Mouse (Mus musculus) intestine, embryonic 16.5 days (tissue): ENCODE results near the gene Aldh3b3. TPM values are rescaled to one million over a fixed set of nuclear protein-coding genes. Genes with fewer than 3 reads are reported as not detected.

Experiments used
- ATAC-seq: fragments of 200-750 bp; cut with Nextera tagmentation; 2 replicates; pipeline ENCODE4 v1.8.0; 2017; ENCODE audit warnings: moderate TSS enrichment, moderate library complexity
- H3K27ac ChIP-seq: fragments of 300-500 bp; sonication (generic); 2 replicates; pipeline ENCODE4 v1.5.1; 2014; ENCODE audit warnings: mild to moderate bottlenecking, low read length
- H3K27me3 ChIP-seq: fragments of 300-500 bp; sonication (generic); replicated peaks from 2 replicates; pipeline ENCODE4 v1.6.1; 2014; ENCODE audit warnings: low read length, control low read depth, mixed read lengths; ENCODE audit not compliant: control insufficient read depth, insufficient read depth
- H3K36me3 ChIP-seq: fragments of 300-500 bp; sonication (generic); 2 replicates; pipeline ENCODE4 v1.6.1; 2014; ENCODE audit warnings: low read length, control low read depth; ENCODE audit not compliant: control insufficient read depth, insufficient read depth
- H3K4me1 ChIP-seq: fragments of 300-500 bp; sonication (generic); 2 replicates; pipeline ENCODE4 v1.6.1; 2014; ENCODE audit warnings: low read length, control low read depth, mixed read lengths; ENCODE audit not compliant: control insufficient read depth, insufficient read depth
- H3K4me2 ChIP-seq: fragments of 300-500 bp; sonication (generic); 2 replicates; pipeline ENCODE4 v1.6.1; 2014; ENCODE audit warnings: low read depth, low read length, control low read depth
- H3K4me3 ChIP-seq: fragments of 300-500 bp; sonication (generic); 2 replicates; pipeline ENCODE4 v1.5.1; 2014; ENCODE audit warnings: mild to moderate bottlenecking, low read length
- H3K9ac ChIP-seq: fragments of 300-500 bp; sonication (generic); 2 replicates; pipeline ENCODE4 v1.6.1; 2014; ENCODE audit warnings: low read depth, low read length
- H3K9me3 ChIP-seq: fragments of 300-500 bp; sonication (generic); 2 replicates; pipeline ENCODE4 v1.6.1; 2016; ENCODE audit warnings: low read length, control low read depth; ENCODE audit not compliant: control insufficient read depth
- WGBS: fragments of 180-500 bp; shearing (Covaris S2); extraction: QIAGEN DNeasy Blood & Tissue Kit; methylation state at CpG from one replicate; pipeline ENCODE4 v1.1.7; 2014; 5-methylcytosine and 5-hydroxymethylcytosine counted together
- polyA plus RNA-seq: library from polyadenylated mRNA; unstranded; fragments of >200 nt; fragmentation: Nextera tagmentation; extraction: Ambion mirVana; gene quantifications from 2 replicates; pipeline ENCODE4 v1.2.1, GENCODE M21; 2015

The Aldh3b3 gene
- polyA plus RNA-seq, 1 experiment from 2014 or later: not detected

- H3K9ac ChIP-seq: no peak overlapping the region
- no peaks in the 10 kb centered on the region for H3K9me3 ChIP-seq
- H3K27ac ChIP-seq: peak overlapping the region; percentile 1
- H3K27me3 ChIP-seq: no peaks in the 10 kb centered on the region
- H3K4me3 ChIP-seq: no peak overlapping the region
- H3K4me1 ChIP-seq: peaks cover 9% of the 10 kb centered on the region
- no peak overlapping the region for H3K4me2 ChIP-seq
- 75% methylated on average over 8 of the region's 8 CpGs for WGBS
- no peak for ATAC-seq
- H3K36me3 ChIP-seq: no peaks in the 10 kb centered on the region
These were observed 34.3 kb upstream of the Aldh3b3 start for GRCm38 (mm10) chr19:3924190-3924589.

GRCm38 (mm10) chr19:3924868-3925267, 33.6 kb upstream of the Aldh3b3 start:
- H3K4me1 ChIP-seq: peaks cover 16% of the 10 kb centered on the region
- H3K4me2 ChIP-seq: no peak overlapping the region
- H3K36me3 ChIP-seq: no peaks in the 10 kb centered on the region
- H3K9me3 ChIP-seq: no peaks in the 10 kb centered on the region
- no peak for ATAC-seq
- WGBS: 86% methylated on average over 7 of the region's 7 CpGs
- H3K27me3 ChIP-seq: no peaks in the 10 kb centered on the region
- H3K9ac ChIP-seq: no peak overlapping the region
- H3K27ac ChIP-seq: no peak overlapping the region
- no peak overlapping the region for H3K4me3 ChIP-seq

GRCm38 (mm10) chr19:3925859-3926258, 32.6 kb upstream of the Aldh3b3 start:
- ATAC-seq: no peak
- 84% methylated on average over 6 of the region's 6 CpGs for WGBS
- H3K4me2 ChIP-seq: no peak overlapping the region
- H3K27ac ChIP-seq: no peak overlapping the region
- no peaks in the 10 kb centered on the region for H3K9me3 ChIP-seq
- no peak overlapping the region for H3K9ac ChIP-seq
- no peaks in the 10 kb centered on the region for H3K36me3 ChIP-seq
- H3K4me3 ChIP-seq: no peak overlapping the region
- H3K27me3 ChIP-seq: no peaks in the 10 kb centered on the region
- H3K4me1 ChIP-seq: peaks cover 26% of the 10 kb centered on the region

- H3K4me3 ChIP-seq: no peak overlapping the region
- ATAC-seq: no peak
- peaks cover 26% of the 10 kb centered on the region for H3K4me1 ChIP-seq
- H3K27ac ChIP-seq: no peak overlapping the region
- H3K27me3 ChIP-seq: no peaks in the 10 kb centered on the region
- no peaks in the 10 kb centered on the region for H3K36me3 ChIP-seq
- no peak overlapping the region for H3K9ac ChIP-seq
- WGBS: 70% methylated on average over 3 of the region's 3 CpGs
- H3K4me2 ChIP-seq: no peak overlapping the region
- no peaks in the 10 kb centered on the region for H3K9me3 ChIP-seq
These were observed 32.2 kb upstream of the Aldh3b3 start for GRCm38 (mm10) chr19:3926279-3926678.

GRCm38 (mm10) chr19:3926685-3927084, 31.8 kb upstream of the Aldh3b3 start:
- no peak overlapping the region for H3K4me2 ChIP-seq
- H3K4me1 ChIP-seq: peaks cover 26% of the 10 kb centered on the region
- no peaks in the 10 kb centered on the region for H3K27me3 ChIP-seq
- WGBS: 75% methylated on average over 6 of the region's 6 CpGs
- H3K36me3 ChIP-seq: no peaks in the 10 kb centered on the region
- no peak overlapping the region for H3K9ac ChIP-seq
- H3K9me3 ChIP-seq: no peaks in the 10 kb centered on the region
- ATAC-seq: no peak
- H3K27ac ChIP-seq: no peak overlapping the region
- no peak overlapping the region for H3K4me3 ChIP-seq

- Histone ChIP-seq H3K4me2 (no peak overlapping the region), H3K9me3 (no peaks in the 10 kb centered on the region), H3K36me3 (no peaks in the 10 kb centered on the region), H3K9ac (no peak overlapping the region), H3K4me1 (peaks cover 20% of the 10 kb centered on the region), H3K27me3 (no peaks in the 10 kb centered on the region), H3K27ac (no peak overlapping the region), H3K4me3 (no peak overlapping the region)
- no peak for ATAC-seq
- whole genome bisulfite sequencing: 93% methylated on average over 4 of the region's 4 CpGs
These were observed 30.5 kb upstream of the Aldh3b3 start for GRCm38 (mm10) chr19:3927989-3928388.

GRCm38 (mm10) chr19:3928779-3929178, 29.7 kb upstream of the Aldh3b3 start:
- H3K9me3 ChIP-seq: no peaks in the 10 kb centered on the region
- no peaks in the 10 kb centered on the region for H3K27me3 ChIP-seq
- no peak overlapping the region for H3K4me3 ChIP-seq
- no peak for ATAC-seq
- no peak overlapping the region for H3K4me2 ChIP-seq
- H3K4me1 ChIP-seq: peaks cover 20% of the 10 kb centered on the region
- H3K9ac ChIP-seq: no peak overlapping the region
- H3K27ac ChIP-seq: peak overlapping the region; percentile 75
- no peaks in the 10 kb centered on the region for H3K36me3 ChIP-seq
- WGBS: 76% methylated on average over 4 of the region's 4 CpGs

GRCm38 (mm10) chr19:3929211-3929941, 29.1 kb upstream of the Aldh3b3 start, which contains the start of gene Aldh3b1:
Aldh3b1 (minus strand) TSS chr19:3929808.
- Histone ChIP-seq H3K9ac (peak within 1 kb of the TSS; percentile 25; the same call in 1 of the 2 replicates), H3K27ac (peak within 1 kb of the TSS; percentile 75), H3K4me3 (no peak within 1 kb of the TSS), H3K9me3 (no peaks in the 10 kb centered on the region), H3K27me3 (no peaks in the 10 kb centered on the region), H3K4me2 (no peak within 1 kb of the TSS), H3K36me3 (no peaks in the 10 kb centered on the region), H3K4me1 (peaks cover 20% of the 10 kb centered on the region)
- WGBS: 36% methylated on average over 12 of the region's 12 CpGs
- peak; percentile 83 for ATAC-seq

GRCm38 (mm10) chr19:3930262-3931057, 28.0 kb upstream of the Aldh3b3 start:
- ATAC-seq: no peak
- 66% methylated on average over 21 of the region's 21 CpGs for WGBS

More at GRCm38 (mm10) chr19:3930262-3931057, 28.0 kb upstream of the Aldh3b3 start:
- Histone ChIP-seq H3K4me3 (no peak overlapping the region), H3K36me3 (no peaks in the 10 kb centered on the region), H3K27me3 (no peaks in the 10 kb centered on the region), H3K9me3 (no peaks in the 10 kb centered on the region), H3K27ac (peak overlapping the region; percentile 75), H3K9ac (peak overlapping the region; percentile 25; the same call in 1 of the 2 replicates), H3K4me1 (peaks cover 19% of the 10 kb centered on the region), H3K4me2 (no peak overlapping the region)
